Mouse (Mus musculus) v-Abl transformed pro-B cells (cell line): ENCODE data around the gene Olfr1206.

Experiments
- in situ Hi-C, 2 experiments: fragments of 400-800 bp; cut with MboI; formaldehyde crosslinking; loops; one replicate each; pipeline ENCODE4 v1.15.1; 2025; ENCODE audit not compliant: unreplicated experiment in 2 of 2

Gene Olfr1206

GRCm38 (mm10) chr2:88862931-88863330, at the start of gene Olfr1206:
Gene Olfr1206, plus strand, starts transcription at chr2:88863231.
- in situ Hi-C loops = no loop called here

GRCm38 (mm10) chr2:88814196-88814595, 48.8 kb upstream of the Olfr1206 start, which contains the start of gene Olfr1202:
Gene Olfr1202, plus strand, starts transcription at chr2:88814496.
- in situ Hi-C loops = no loop called here

- in situ Hi-C loops = no loop called here
These were observed 33.6 kb upstream of the Olfr1206 start, which contains the start of gene Olfr1205 for GRCm38 (mm10) chr2:88829437-88829836. Gene Olfr1205, plus strand, starts transcription at chr2:88829737.

- in situ Hi-C loops = no loop called here
These were observed 24.6 kb upstream of the Olfr1206 start for GRCm38 (mm10) chr2:88838477-88838876.

- in situ Hi-C loops = no loop called here
These were observed 14.0 kb upstream of the Olfr1206 start, which contains the start of gene Olfr1204 for GRCm38 (mm10) chr2:88848992-88849391. Gene Olfr1204, plus strand, starts transcription at chr2:88849292.

GRCm38 (mm10) chr2:88902211-88902610, 39.2 kb downstream of the Olfr1206 start, which contains the start of gene Olfr1208:
Gene Olfr1208, minus strand, starts transcription at chr2:88902311.
- in situ Hi-C loops = no loop called here

- in situ Hi-C loops = no loop called here
These were observed 52.0 kb downstream of the Olfr1206 start, which contains the start of gene Olfr1209 for GRCm38 (mm10) chr2:88915057-88915456. Gene Olfr1209, minus strand, starts transcription at chr2:88915157.
